Mouse (Mus musculus) small intestine, adult 2 months (tissue): ENCODE results near the gene Cd200r4. TPM values are rescaled to one million over a fixed set of nuclear protein-coding genes. Genes with fewer than 3 reads are reported as not detected.

Experiments
- H3K27ac ChIP-seq: fragments of 200-500 bp; 2 replicates; pipeline ENCODE4 v1.5.1; 2012; ENCODE audit warnings: low read depth, low read length, control low read depth, inconsistent platforms; ENCODE audit not compliant: insufficient read depth
- H3K27me3 ChIP-seq: fragments of 200-500 bp; 2 replicates; pipeline ENCODE4 v1.6.1; 2012; ENCODE audit warnings: mild to moderate bottlenecking, moderate library complexity, low read length, inconsistent platforms; ENCODE audit not compliant: control insufficient read depth, insufficient read depth
- H3K36me3 ChIP-seq: fragments of 200-500 bp; 2 replicates; pipeline ENCODE4 v1.6.1; 2012; ENCODE audit warnings: mild to moderate bottlenecking, low read length, control low read depth, inconsistent platforms; ENCODE audit not compliant: control insufficient read depth, insufficient read depth
- H3K4me1 ChIP-seq: fragments of 200-500 bp; 2 replicates; pipeline ENCODE4 v1.6.1; 2012; ENCODE audit warnings: low read length, inconsistent platforms, mixed read lengths; ENCODE audit not compliant: control insufficient read depth, insufficient read depth, insufficient read length
- H3K4me3 ChIP-seq: fragments of 200-500 bp; 2 replicates; pipeline ENCODE4 v1.5.1; 2012; ENCODE audit warnings: low read depth, mild to moderate bottlenecking, control low read depth, inconsistent platforms, low read length, moderate library complexity
- CTCF ChIP-seq: fragments of 200-500 bp; IDR thresholded peaks from 2 replicates; pipeline ENCODE4 v1.5.1; 2012; ENCODE audit warnings: low read depth, mild to moderate bottlenecking, control low read depth, inconsistent platforms, low read length, moderate library complexity, mixed read lengths; ENCODE audit not compliant: insufficient replicate concordance, insufficient read length; ENCODE audit errors: extremely low read depth
- POLR2A ChIP-seq: fragments of 200-500 bp; IDR thresholded peaks from 2 replicates; pipeline ENCODE4 v1.6.1; 2012; ENCODE audit warnings: low read depth, mild to moderate bottlenecking, control low read depth, inconsistent platforms, low read length, moderate library complexity
- WGBS: fragments of 180-500 bp; shearing (Covaris S2); methylation state at CpG from one replicate; pipeline ENCODE4 v1.1.7; 2018; 5-methylcytosine and 5-hydroxymethylcytosine counted together
- polyA plus RNA-seq: library from polyadenylated mRNA; depleted of rRNA; stranded (reverse); fragments of >200 nt; gene quantifications from 2 replicates; pipeline ENCODE4 v1.2.3, GENCODE M21; 2012; rRNA removed

Cd200r4 gene
- polyA plus RNA-seq: 0.96 and 1.3 TPM in 2 replicates

DNA sequence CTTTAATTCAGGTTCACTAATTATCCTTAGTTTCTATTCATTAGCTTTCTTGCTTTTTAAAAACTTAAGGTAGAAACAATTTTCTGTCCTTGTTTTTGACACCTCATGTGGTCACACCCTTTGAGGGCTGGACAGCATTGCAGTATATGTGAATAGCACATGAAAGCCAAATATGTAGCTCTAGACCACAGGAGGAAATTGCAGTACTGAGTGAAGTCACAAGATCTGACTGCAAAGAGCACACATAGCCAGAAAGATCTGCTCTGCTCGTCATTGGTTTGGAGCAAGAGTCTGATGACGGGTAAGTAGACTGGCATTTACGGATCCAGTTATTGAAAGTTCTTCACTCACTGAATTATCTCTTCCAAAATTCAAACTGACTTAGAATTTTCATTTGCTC, at the start of gene Cd200r4:
Gene Cd200r4, plus strand, starts transcription at position 190 of the 400 bp plus-strand sequence.
- no peaks in the 10 kb centered on the region for H3K4me1 ChIP-seq
- 81% methylated on average over 3 of the region's 3 CpGs for WGBS
- no peak within 1 kb of the TSS for H3K4me3 ChIP-seq
- H3K36me3 ChIP-seq: no peaks in the 10 kb centered on the region
- TF ChIP-seq CTCF: no peak
- no peak for TF ChIP-seq POLR2A
- no peak within 1 kb of the TSS for H3K27ac ChIP-seq
- H3K27me3 ChIP-seq: no peaks in the 10 kb centered on the region

DNA sequence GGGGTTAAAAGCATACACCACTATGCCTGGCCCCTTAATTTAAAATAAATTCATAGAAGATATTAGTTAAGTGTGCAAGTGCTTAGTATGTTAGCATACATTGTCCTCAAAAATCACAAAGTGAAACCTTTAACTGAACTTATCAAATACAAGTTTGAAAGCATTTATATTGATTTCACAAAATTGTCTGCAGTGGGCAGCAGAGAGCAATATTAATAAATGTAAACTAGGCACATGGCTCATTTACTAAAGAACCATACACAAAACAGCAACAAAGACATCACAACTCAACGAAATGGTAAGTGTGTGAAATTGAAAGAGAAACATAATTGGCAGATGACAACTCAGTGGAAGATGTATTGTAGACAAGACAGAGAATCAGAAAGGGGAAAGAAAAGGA, 49.7 kb upstream of the Cd200r4 start:
- Histone ChIP-seq H3K27ac (no peak overlapping the region), H3K4me1 (no peaks in the 10 kb centered on the region), H3K36me3 (no peaks in the 10 kb centered on the region), H3K4me3 (no peak overlapping the region), H3K27me3 (no peaks in the 10 kb centered on the region)
- WGBS: 27% methylated on average over 1 of the region's 1 CpGs
- no peak for TF ChIP-seq POLR2A
- TF ChIP-seq CTCF: no peak

DNA sequence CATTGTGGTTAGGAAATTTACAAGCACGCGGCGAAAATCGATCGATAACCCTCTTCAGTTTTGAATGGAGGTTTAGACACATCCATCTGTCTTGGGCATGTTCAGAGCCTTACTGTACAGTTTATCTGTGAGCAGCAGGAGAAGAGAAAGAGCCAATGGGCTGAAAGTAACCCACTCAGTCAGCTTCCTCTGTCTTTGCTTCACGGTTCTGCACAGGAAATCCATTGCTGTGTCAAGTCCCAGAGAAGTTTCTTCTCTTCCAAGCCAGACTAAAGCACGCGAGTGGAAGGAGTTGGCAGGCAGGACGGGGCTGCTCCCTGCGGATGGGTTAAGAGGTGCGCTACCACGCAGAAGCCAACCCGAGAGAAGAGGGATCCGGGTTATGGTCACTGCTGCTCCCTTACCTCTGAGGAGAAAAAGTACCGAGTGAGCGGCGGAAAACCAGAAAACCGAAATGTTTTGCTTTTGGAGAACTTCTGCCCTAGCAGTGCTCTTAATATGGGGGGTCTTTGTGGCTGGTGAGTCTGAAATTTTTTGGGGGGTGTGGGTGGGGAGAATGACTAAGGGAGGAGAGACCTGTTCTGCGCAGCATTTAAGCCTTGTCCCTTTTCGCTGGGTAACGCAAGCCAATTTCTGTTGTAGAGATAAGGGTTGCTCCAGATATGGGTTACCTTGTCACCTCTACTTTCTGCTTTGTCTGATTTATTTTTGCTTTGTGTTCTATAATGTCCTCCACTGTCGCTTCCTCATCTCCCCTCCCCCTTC, 45.8 kb upstream of the Cd200r4 start, which contains the start of gene Cd200r1:
Gene Cd200r1, plus strand, starts transcription at position 182 of the 765 bp plus-strand sequence.
- Histone ChIP-seq H3K27me3 (no peaks in the 10 kb centered on the region), H3K27ac (peak within 1 kb of the TSS; percentile 43), H3K4me3 (peak within 1 kb of the TSS; percentile 54), H3K36me3 (no peaks in the 10 kb centered on the region), H3K4me1 (no peaks in the 10 kb centered on the region)
- TF ChIP-seq CTCF (no peak), POLR2A (no peak)
- 66% methylated on average over 22 of the region's 22 CpGs for WGBS

DNA sequence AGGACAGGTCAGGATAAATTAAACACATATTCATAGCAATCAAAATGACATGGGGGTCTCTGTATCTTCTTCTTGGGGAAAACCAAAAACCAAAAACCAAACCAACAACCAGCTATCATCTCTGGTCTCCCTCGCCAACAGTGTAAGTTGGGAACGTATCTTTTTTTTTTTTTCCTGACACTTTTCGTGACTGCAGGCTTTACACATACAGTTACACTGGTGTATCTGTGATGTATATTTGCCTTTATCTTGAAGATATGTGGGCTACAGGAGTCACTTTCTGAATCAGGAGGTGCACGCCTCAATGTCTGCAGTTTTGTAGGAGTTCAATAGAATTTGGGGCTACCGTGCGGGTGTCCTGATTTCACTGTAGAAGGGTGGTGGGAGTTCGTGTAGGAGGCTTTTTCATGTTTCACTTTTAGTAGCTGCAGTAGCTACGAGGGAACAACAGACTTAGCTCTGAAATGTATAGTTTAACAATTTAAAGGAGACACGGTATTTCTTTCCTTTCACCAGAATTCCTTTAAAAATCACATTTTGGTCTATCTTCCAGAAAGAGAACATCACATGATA, 45.1 kb upstream of the Cd200r4 start:
- no peaks in the 10 kb centered on the region for H3K27me3 ChIP-seq
- no peak overlapping the region for H3K4me3 ChIP-seq
- H3K27ac ChIP-seq: no peak overlapping the region
- TF ChIP-seq CTCF (no peak), POLR2A (no peak)
- no peaks in the 10 kb centered on the region for H3K4me1 ChIP-seq
- 74% methylated on average over 9 of the region's 9 CpGs for WGBS
- H3K36me3 ChIP-seq: no peaks in the 10 kb centered on the region

DNA sequence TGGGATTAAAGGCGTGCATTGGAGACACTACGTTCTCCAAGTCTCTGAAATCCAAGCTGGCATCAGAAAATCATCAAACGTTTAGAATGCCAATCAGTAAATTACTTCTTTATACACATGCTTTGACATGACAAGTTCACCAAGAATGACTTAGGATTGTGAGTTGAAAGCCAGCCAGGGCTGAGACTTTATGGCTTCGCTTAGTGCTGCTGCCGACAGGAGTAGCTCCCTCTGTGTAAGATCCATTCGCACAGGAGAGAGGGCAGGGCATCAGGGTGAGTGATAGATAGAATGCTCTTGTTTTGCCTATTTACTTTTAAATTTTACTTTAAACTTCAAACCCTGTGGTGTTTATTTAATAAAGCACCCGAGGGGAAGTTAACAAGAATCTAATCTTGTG, 44.0 kb upstream of the Cd200r4 start:
- WGBS: 73% methylated on average over 7 of the region's 7 CpGs
- peaks cover under 1% of the 10 kb centered on the region; the same call in 1 of the 2 replicates for H3K4me1 ChIP-seq
- no peaks in the 10 kb centered on the region for H3K27me3 ChIP-seq
- no peak overlapping the region for H3K27ac ChIP-seq
- no peak for TF ChIP-seq POLR2A
- no peak for TF ChIP-seq CTCF
- H3K4me3 ChIP-seq: no peak overlapping the region
- no peaks in the 10 kb centered on the region for H3K36me3 ChIP-seq

DNA sequence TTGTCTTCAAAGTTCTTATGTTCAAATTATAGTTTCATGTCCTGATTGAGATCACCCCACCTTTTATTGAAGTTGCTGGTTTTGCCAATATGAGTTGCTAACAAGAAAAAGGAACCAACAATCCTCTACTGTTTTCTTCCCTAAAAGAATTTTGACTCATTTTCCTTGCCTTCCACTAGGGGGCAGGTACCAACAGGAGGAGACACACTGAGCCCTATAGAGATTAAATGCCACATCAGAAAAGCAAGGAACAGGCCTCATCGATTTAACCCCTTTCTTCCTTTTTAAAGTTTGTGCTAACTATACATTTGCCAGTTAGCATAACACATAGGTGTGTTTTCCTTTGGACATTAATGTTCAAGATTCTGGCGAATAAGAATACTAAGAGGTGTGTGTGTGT, 43.6 kb upstream of the Cd200r4 start:
- Histone ChIP-seq H3K4me3 (no peak overlapping the region), H3K27me3 (no peaks in the 10 kb centered on the region), H3K36me3 (no peaks in the 10 kb centered on the region), H3K27ac (no peak overlapping the region), H3K4me1 (peaks cover 2% of the 10 kb centered on the region; the same call in 1 of the 2 replicates)
- TF ChIP-seq POLR2A (no peak), CTCF (no peak)
- WGBS: 31% methylated on average over 2 of the region's 2 CpGs

DNA sequence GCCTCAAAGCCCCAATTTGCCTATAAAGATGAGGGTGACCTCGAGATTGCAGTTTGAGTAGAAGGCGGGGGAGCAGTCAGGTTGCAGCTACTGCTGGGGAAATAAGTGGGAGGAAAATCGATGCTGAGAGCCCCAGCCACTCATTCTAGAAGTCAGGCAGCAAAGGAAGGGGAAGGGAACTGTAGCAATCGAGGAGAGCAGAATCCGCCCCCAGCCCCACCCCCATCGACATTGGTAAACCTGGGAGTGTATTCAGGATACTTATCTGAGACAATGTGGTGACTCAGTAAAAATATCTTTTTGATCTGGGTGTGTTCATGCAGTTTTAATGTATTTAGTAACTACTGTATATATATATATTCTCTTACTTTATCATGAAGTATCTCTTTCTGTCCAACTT, 39.0 kb upstream of the Cd200r4 start:
- Histone ChIP-seq H3K4me3 (no peak overlapping the region), H3K36me3 (no peaks in the 10 kb centered on the region), H3K27me3 (no peaks in the 10 kb centered on the region), H3K4me1 (peaks cover 2% of the 10 kb centered on the region; the same call in 1 of the 2 replicates), H3K27ac (no peak overlapping the region)
- TF ChIP-seq CTCF: no peak
- TF ChIP-seq POLR2A: no peak
- 53% methylated on average over 6 of the region's 6 CpGs for WGBS
